Mouse (Mus musculus): ENCODE results near the gene Rpl23a. TPM values are rescaled to one million over a fixed set of nuclear protein-coding genes. Genes with fewer than 3 reads are reported as not detected.
A peak's percentile ranks its signal among the peaks of the same experiment; 100 is the strongest.

Rpl23a gene
- total RNA-seq, 2 experiments from 2014 or later = 1,640 to 1,911 TPM

DNA sequence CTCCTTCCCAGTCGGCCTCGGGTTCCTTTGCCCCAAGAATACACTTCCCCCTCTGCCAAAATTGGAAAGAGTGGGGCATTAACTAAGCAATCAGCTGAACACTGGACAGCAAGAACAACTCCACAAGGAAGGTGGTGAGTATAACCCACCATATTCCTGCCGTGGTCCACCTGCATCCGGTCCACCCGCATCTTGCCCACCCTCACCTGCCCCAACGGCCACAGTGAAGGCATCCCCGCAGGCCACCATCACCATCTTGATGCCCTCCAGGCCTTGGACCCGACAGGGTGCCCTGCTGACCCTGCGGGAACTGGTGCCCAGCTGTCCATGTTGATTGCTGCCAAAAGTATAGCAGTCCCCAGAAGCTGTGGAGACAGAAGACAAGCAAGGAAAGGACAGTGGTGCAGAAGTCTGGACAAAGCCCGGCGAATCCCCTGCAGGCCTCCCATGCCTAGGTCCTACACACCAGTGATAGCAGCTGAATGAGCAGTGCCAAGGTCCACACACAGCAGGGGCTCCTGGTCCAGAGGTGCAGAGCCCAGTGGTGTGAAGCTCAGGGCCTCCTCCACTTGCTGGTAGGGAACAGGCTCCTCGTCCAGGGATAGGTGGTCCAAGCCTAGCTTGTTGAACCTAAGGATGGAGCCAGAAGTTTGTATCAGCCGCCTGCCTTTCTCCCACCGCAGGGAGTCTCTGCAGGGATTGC lies 16.0 kb downstream of the Rpl23a start:
- DNase-seq = no peak

DNA sequence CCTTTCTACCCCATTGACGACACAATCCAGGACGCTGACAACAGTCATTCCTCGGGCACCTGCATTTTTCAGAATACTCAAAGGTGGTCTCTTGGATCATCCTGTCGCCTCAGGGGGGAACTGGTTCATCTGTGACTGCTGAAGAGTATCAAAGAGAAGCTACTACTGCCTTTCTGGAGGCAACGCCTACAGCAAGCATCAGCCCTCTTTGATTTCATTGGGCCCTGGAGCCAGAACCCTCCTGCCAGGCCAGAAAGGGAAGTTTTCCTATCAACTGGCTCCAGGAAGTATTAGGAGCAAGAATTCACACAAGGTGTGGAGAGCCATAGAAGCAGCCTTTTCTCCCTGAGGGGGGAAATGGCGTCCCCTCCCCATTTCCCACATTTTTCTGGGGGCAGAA lies 16.7 kb downstream of the Rpl23a start:
- no peak for DNase-seq

DNA sequence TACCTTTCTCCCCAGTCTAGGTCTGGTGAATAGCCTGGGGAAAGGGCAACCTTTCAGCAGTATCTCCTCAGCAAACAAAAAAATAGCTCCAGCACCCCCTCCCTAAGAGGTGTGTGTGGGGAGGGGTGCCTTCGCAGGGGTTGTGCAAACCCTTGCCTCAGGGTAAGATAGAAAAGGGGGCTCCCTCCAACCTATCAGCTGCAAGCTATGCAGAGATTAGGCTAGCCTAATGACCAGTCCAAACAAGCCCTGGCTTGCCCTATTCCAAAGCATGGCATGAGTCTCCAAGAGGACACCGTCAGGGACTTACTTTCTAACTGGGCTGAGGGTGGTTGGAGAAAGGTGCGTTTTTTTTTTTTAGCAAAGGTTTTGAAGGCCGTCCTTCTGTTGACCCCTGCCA lies 17.2 kb downstream of the Rpl23a start:
- no peak for DNase-seq

DNA sequence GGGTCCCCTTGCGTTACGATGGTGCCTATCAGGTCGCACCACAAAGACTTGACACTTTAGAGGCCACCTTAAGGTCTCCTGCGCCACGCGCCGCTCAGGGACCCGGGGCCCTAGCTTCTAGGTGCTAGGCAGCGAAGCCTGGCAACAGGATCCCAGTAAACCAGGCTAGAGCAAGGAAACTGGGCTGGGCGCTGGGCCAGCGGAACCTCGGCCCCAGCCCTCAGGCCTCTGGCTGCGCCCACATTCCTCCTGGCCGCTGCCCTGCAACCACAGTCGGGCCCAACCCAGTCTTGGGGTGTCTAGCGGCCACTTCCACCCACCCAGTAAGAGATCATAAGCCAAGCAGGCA lies 17.6 kb downstream of the Rpl23a start:
- DNase-seq = peak; percentile 71 to 80

DNA sequence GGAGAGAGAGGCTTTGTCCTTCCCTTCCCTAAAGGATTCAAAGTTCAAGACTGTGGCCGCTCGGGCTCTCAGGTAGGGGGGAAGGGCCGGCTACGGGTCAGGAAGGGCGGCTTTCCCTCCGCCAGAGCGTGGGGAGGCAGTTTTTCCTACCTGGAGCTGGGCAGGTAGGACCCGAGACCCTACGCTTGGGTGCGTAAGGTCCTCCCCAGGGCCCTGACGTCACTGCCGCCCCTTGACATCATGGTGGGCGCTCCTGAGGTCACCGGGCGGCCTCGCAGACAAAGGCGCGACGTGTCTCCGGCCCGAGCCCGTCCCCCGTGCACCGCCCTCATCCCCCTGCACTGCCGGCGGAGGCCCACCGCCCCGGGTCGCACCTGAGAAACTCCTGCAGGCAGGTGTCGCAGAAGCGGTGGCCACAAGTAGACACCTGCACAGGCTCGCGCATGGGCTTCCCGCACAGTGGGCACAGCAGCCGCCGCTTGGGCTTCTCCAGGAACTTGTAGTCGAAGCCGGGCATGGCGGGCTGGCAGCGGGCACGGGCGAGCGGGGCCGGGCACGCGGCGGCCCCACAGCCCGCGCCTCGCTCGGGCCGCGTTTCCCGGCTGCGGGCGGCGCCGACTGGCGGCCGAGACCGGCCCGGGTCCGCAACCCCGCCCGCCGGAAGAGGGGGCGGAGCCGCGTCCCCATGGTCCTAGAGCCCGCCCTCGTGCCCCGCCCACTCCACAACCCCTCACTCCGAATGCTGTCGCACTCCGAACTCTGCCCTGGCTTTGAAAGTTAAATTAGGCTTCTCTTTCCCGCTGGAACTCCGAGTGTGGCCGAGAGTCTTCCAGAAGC lies 18.2 kb downstream of the Rpl23a start, which contains the start of gene Traf4:
Traf4 (minus strand) TSS at position 666 of the 837 bp plus-strand sequence.
- peak; percentile 88 to 95 for DNase-seq

DNA sequence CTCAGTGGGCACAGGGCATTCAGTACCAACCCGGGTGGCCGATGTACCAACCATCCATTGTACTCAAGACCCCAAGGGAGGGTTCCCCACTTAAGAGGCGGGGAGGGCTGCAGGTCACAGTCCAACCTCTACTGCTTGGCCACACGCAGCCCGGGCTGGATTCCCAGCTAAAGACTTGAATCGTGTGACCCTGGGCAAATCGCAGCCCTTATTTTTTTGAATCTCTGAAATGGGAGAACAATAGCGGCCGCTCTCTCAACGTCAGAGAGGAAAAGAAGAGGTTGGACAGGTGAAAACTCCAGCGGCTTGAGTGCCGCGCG lies 18.8 kb downstream of the Rpl23a start:
- DNase-seq = peak; percentile 22 to 27

DNA sequence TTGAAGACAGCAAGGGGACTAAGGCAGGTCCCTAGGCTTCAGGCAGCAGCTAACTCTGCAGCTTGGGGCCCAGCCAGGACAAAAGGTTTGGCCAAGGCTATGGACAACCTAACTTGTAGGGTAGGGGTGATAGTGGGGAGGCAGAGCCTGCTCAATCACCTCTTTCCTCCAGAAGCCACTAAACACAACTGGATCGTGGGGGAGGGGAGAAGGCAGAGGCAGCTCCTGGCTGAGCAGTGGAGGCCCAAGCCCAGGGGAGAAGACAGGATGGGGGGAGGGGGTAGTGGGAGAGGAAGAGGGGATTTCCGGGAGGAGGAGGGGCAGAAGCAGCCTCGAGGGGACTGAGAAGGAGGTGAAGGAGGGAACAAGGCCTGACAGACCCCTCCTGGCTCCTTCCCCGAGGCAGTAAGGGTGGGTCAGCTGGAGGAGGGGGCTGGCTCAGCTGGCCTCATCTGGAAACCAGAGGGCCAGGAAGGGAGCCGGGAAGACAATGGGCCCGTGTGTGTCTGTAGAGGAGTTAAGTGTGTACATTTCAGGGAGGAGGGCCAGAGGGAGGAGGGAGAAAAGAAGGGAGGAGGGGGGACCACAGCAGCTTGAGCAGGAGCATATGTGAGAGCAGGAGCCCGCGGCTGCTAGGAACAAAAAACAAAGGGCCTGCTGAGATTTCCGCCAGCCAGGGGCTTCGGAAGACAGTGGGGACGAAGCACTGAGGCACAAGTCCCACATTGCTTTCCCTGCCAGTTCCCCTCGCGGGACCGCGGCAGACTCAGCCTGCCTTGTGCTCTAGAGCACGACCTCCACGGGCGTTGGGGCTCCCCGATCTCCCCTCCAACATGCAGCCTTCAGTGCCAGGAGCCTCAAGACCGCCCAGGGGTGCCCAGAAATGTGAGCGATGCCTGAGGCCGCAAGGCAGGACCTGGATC lies 19.4 kb downstream of the Rpl23a start:
- peak; percentile 82 to 84 for DNase-seq

DNA sequence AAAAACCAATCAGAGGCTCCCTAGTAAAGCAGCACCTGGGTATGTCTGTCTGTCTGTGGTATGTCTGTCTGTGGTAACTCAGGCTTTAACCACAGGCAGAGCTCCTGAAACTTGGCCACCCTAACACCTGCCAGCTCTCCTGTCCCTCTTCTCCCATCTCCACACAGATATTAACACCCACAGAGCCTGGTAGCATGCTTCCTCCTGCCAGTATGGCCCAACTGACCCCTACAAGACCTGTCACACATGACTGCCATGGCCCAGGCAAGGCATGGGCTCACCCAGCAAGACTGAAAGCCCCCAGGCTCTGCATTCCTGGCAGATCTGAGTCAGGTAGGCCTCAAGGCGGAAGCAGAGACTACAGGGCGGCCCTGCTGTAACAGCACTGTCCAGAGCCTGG lies 20.3 kb downstream of the Rpl23a start:
- no peak for DNase-seq

DNA sequence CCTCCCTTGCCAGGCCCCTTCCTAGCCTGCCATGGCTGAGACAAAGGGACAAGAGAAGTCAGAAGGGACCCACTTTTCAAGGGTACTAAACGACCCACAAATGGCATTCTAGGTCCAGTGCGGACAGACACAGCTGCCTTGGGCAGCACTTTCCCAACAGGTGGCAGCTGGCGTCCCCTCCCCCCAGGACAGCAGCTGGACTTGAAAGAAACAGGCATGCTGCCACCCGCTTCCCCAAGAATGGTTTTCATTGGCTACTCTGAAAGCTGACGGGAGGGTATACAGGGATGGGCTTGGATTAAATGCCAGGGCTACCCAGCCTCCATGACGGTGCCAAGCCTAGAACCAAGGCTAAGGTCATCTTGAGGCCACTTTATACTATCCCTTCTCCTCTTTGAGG lies 20.9 kb downstream of the Rpl23a start:
- peak; percentile 79 to 80 for DNase-seq

DNA sequence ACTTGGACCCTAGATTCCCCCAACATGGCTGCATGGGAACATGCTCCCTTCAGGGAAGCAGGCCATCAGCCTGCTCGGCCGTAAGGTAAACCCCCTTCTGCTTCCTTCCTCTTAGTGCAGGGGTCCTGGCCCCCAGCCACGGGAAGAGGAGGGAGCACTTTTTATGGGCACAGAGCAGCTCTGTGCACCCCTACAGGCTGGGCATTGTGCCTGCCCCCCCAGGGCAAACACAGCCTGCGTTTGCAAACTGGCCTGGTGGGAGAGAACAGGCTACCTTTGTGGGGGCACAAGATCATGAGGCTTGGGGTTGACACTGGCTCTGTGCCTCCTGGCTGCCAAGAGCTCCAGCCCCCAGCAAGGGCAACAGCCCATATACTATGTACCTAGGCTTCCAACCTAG lies 21.4 kb downstream of the Rpl23a start:
- DNase-seq = no peak

DNA sequence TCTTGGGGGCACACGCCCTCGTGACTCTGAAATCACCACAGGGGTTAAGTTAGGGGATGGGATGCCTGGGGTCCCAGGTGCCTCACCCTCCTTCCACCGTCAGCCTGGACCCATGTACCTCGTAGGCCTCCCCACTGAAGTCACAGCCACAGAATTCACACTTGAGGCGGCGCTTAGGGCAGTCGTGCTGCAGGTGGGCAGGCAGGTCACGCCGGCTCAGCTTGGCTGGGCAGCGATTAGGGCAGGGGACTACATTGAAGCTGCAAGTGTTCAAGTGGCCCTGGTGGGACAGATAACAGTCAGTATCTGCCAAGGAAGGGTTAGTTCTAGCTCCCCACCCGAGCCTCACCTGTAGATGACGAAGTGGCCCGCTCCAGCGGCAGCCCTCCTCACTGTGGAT lies 22.2 kb downstream of the Rpl23a start:
- DNase-seq = no peak

DNA sequence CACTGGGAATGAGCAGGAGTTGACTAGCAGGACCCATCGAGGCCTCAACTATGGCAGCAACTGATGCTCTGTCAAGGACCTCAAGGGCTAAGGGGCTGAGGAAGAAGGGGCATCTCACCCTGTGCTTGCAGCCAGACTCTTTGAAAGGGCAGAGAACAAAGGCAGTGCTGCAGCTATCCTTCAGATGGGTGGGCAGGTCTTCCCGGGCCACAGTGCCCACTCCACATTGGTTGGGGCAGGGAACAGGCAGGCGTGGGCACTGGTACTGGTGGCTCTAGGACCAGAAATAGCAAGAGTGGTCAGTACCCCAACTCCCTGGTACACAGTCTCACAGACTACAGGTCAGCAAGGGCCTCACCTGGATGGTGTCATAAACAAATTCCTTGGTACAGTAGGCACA lies 22.7 kb downstream of the Rpl23a start:
- no peak for DNase-seq

DNA sequence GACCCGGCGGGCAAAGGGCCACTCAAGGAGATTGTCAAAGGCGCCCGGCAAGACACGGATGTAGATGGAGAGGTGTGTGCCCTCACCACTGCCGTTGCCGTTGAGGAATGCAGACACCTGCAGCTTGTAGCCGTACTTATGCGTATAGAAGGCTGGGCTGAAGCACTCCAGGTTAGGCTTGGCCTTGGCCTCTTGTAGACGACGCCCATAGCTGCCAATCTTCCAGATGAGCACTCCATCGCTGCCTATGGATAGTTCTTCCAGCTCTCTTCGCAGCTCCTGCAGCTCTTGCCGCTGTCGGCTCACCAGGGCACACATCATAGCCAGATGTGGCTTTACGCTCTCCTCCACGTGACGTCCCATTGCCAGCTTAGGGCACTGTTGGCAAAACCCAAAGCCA lies 23.2 kb downstream of the Rpl23a start:
- DNase-seq = no peak

DNA sequence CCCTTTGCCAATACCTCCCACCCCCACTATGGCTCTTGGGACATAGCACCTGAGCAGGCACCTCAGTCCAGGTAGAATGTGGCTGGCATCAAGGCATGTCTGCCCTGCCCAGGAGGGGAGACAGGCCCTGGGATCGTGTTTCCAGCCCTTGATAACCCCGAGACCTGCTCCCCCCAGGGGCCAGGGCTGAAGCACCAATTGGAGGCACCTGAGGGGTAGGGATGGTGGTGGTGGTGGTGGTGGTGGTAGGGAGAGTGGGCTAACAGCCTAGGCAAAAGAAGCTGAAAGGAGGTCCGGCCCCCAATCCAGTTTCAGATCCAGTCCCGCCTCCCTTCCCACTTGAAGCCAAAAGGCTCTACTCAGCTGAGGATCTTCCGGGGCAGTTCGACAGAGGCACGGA lies 23.8 kb downstream of the Rpl23a start:
- no peak for DNase-seq

DNA sequence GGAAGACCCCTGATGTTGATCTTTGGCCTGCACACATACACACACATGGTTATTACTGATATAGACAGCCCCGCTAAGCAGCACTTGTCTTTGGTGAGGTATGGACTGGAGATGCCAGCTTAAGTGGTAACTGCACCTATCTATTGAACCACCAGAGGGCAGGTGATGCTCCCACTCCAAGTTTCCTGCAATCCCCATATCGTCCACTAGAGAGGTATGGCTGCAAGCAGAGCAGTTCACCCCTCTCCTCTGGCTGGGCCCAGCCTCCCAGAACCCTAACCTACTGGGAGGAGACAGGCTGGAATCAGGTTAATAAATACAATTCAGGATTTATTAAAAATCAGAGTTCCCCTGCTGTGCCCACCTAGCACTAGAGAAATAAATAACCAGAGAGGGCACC lies 24.3 kb downstream of the Rpl23a start:
- DNase-seq = peak; percentile 70 to 82

DNA sequence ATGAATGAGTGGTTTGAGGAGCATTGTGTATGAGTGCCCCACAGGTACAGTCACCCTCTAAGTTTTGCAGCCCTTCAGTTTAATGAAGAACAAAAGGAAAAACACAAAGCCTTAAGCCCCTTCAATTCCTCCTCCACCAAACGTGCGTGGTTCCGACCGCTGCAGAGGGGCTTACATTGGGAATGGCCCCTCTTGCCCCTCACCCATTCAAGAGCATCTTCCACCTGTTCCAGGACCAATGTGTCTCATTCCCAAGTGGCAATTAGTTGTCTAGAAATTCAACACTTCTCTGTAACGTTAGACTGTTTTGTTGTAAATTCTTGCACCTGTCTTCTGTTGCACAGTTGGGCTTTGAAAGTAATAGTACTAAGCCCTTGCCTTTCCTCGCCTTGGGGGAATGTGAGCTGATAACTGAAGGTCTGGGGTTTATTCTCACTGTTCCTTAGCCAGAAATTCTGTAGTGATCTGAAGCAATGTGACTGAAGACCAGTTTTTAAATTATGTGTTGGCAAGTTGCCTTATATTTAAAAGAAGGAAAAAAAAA lies 27.2 kb downstream of the Rpl23a start:
- no peak for DNase-seq

DNA sequence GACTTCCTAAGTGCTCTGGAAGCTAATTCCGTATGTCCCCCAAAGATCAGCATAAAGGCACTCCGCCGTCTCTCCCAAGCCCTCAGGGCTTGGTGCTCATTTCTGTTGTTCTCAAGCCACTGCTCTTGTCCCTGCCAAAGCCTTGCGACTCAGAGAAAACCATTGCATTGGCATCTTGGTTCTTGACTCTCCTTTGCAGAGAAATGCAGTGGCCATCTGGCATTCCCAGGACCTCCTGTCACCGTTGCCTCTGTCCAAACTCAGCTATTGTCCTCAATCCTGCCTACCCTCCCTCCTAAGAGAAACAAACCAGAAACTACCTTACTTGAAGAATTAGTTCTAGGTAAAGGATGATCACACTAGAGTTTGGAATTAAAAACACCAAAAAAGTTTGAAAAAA lies 27.7 kb downstream of the Rpl23a start:
- DNase-seq = no peak

DNA sequence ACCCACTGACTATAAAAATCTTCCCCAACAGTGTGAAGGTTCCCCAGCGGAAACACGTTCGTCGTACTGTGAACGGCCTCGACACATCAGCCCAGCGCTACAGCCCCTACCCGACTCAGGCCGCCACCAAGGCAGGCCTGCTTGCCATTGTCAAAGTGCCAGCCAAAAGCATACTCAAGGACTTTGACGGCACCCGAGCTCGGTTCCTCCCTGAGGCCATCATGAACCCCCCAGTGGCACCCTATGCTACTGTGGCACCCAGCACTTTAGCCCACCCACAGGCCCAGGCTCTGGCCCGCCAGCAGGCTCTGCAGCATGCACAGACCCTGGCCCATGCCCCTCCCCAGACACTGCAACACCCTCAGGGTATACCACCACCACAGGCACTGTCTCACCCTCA lies 29.6 kb downstream of the Rpl23a start:
- DNase-seq = peak in 1 of 2 experiments; percentile 20

DNA sequence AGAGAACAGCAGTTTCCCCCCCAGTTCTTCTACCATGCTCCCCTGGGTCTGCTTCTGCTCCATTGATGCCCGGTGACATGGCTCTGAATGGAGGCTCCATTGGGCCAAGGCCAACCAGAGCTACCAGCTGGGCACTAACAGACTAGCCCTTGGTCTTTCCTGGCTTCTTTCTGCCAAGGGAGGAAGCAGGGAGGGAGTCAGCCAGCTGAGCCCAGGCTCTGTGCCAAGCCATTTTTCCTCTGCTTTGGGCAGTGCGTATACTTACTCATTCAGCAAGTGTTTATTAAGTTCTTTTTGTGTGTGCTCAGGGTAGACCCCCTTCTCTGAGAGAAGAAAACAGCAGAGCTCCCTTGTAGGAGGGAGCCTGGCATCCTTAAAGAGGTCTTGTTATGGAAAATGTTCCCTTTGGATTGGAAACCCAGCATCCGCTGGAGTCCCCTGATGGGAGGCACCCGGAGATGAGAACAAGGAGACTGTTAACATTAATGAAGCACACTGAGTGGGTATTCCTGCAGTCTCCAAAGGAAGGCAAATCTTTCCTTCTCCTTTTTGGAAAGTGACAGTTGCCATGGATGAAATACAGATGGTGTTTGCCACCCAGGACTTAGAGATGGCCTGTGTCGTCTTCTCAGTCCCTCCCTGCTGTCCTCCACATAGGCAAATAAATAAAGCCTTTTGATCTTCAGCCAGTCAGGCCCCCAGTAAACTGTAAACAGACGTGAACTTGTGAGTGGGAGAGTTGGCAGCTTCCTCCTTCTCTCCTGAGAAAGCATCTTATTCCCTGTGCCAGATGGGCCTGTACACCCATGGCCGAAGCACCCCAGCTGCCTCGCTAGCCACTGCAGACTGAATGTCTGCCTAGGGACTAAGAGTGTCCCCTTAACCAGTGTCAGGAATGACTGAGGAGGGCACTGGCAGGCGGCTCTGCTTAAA lies 30.8 kb downstream of the Rpl23a start:
- peak; percentile 88 to 89 for DNase-seq

DNA sequence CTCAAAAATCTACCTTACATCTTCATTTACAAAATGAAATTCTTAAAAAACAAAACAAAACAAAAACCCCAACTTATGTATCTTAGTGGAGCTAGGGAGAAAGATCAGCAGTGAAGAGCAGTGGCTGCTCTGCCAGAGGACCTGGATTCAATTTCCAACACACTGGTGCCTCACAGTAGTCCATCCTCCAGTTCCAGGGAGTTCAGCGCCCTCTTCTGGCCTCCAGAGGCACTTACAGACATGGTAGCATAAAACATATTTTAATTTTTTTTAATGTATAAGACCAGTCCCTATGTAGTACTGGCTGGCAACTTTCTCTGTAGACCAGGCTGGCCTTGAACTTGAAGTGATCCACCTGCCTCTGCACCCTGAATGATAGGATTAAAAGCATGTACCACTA lies 32.2 kb downstream of the Rpl23a start:
- peak; percentile 39 to 56 for DNase-seq

Data from adrenal gland, postnatal 36 days (tissue).